Mouse (Mus musculus) brain, embryonic 14.5 days (tissue): Measurements from ENCODE around the gene Strn3.

Source experiments
- CTCF ChIP-seq: fragments of 200-500 bp; IDR thresholded peaks from 2 replicates; pipeline ENCODE4 v1.5.1; 2012; ENCODE audit warnings: inconsistent platforms, mild to moderate bottlenecking, moderate library complexity, borderline replicate concordance; ENCODE audit not compliant: insufficient read depth, insufficient read length; ENCODE audit errors: extremely low read depth
- POLR2A ChIP-seq: fragments of 200-500 bp; IDR thresholded peaks from 2 replicates; pipeline ENCODE4 v1.6.1; 2012; ENCODE audit warnings: mild to moderate bottlenecking, inconsistent platforms, borderline replicate concordance; ENCODE audit not compliant: poor library complexity, insufficient read depth, insufficient read length, severe bottlenecking; ENCODE audit errors: extremely low read depth

DNA sequence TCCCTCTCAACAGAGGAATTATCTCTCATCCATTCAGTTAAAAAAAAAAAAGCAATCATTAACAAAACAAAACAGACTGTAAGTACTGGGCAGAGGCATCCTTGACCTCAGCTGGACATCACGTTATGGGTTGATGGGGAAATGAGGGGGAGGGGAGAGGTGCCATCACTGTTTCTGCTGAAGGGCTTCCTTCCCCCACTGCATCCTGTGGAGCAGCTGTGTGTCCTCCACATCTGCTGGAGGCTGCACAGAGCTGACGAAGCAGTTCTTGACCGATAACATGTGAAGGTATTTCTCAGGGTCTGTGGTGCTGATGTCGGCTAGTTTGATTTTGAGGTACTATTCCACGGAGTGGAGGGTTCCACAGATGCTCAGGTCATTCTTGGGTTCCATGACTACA, 18.5 kb upstream of the Strn3 start:
- TF ChIP-seq CTCF (no peak), POLR2A (no peak)
